In genomic region chr16:77443318-77443717, GRCm38 (mm10) we compare ENCODE assay signal across 17 mouse cellular contexts.
DNase-seq lines count a peak whose midpoint lies in the region; ATAC-seq and TF ChIP-seq lines count a peak whose summit lies in the region.
"Had no signal": no experiment of that assay in that cellular context is flagged by ENCODE, and none has a peak within 500 bp of the region (broad histone marks: within the 10 kb centered on the region; RNA-seq: fewer than 3 reads in every experiment).

No protein-coding gene starts in this region.

- DNase-seq in hindbrain, postnatal 0 days (ENCODE audit: low spot score), result no peak
- DNase-seq in midbrain, embryonic 14.5 days, result no peak
- DNase-seq in hindbrain, embryonic 14.5 days (ENCODE audit: low spot score), result no peak
- no peak for DNase-seq in adrenal gland, adult 8-10 months
- DNase-seq: gastrocnemius, postnatal 25 days; heart, adult 2 months; liver; right cerebral cortex, postnatal 25 days; spleen, adult 18-20 months had no signal

- TF ChIP-seq CTCF in hindbrain, postnatal 0 days (IDR thresholded peaks at IDR 0.05; ENCODE audit: low read depth), result no peak

- H3K9ac ChIP-seq in hindbrain, embryonic 12.5 days, result no peak overlapping the region
- no peak overlapping the region for H3K9ac ChIP-seq in hindbrain, postnatal 0 days (replicated peaks; ENCODE audit: low read length)
- H3K9ac ChIP-seq in midbrain, embryonic 13.5 days (replicated peaks), result no peak overlapping the region
- H3K9ac ChIP-seq in midbrain, embryonic 14.5 days (replicated peaks; ENCODE audit: low read length), result no peak overlapping the region
- no peak overlapping the region for H3K9ac ChIP-seq in hindbrain, embryonic 14.5 days
- no peak overlapping the region for H3K9ac ChIP-seq in neural tube, embryonic 15.5 days (replicated peaks)
- H3K9ac ChIP-seq: embryonic facial prominence, embryonic 13.5 days; heart, embryonic 13.5 days had no signal

- no peaks in the 10 kb centered on the region for H3K9me3 ChIP-seq in hindbrain, embryonic 12.5 days (replicated peaks)
- no peaks in the 10 kb centered on the region for H3K9me3 ChIP-seq in hindbrain, postnatal 0 days (ENCODE audit: low read length)
- H3K9me3 ChIP-seq in midbrain, embryonic 13.5 days, result no peaks in the 10 kb centered on the region
- H3K9me3 ChIP-seq in midbrain, embryonic 14.5 days (ENCODE audit: control insufficient read depth, low read length), result no peaks in the 10 kb centered on the region
- no peaks in the 10 kb centered on the region for H3K9me3 ChIP-seq in hindbrain, embryonic 14.5 days (ENCODE audit: control insufficient read depth, low read length)
- H3K9me3 ChIP-seq in neural tube, embryonic 15.5 days (replicated peaks), result no peaks in the 10 kb centered on the region
- H3K9me3 ChIP-seq: embryonic facial prominence, embryonic 13.5 days; heart, embryonic 13.5 days; limb, embryonic 10.5 days had no signal

- no peak overlapping the region for H3K4me2 ChIP-seq in hindbrain, embryonic 12.5 days (replicated peaks)
- no peak overlapping the region for H3K4me2 ChIP-seq in hindbrain, postnatal 0 days (ENCODE audit: low read depth, low read length)
- H3K4me2 ChIP-seq in midbrain, embryonic 13.5 days (replicated peaks), result no peak overlapping the region
- no peak overlapping the region for H3K4me2 ChIP-seq in midbrain, embryonic 14.5 days (ENCODE audit: low read length)
- no peak overlapping the region for H3K4me2 ChIP-seq in hindbrain, embryonic 14.5 days (replicated peaks)
- no peak overlapping the region for H3K4me2 ChIP-seq in neural tube, embryonic 15.5 days
- H3K4me2 ChIP-seq: embryonic facial prominence, embryonic 13.5 days; heart, embryonic 13.5 days had no signal

- H3K27me3 ChIP-seq in hindbrain, embryonic 12.5 days, result no peaks in the 10 kb centered on the region
- no peaks in the 10 kb centered on the region for H3K27me3 ChIP-seq in hindbrain, postnatal 0 days (ENCODE audit: insufficient read depth, low read length)
- H3K27me3 ChIP-seq in midbrain, embryonic 13.5 days, result no peaks in the 10 kb centered on the region
- H3K27me3 ChIP-seq in midbrain, embryonic 14.5 days (ENCODE audit: control insufficient read depth, insufficient read depth, low read length), result no peaks in the 10 kb centered on the region
- no peaks in the 10 kb centered on the region for H3K27me3 ChIP-seq in hindbrain, embryonic 14.5 days (ENCODE audit: control insufficient read depth, insufficient read depth, low read length)
- H3K27me3 ChIP-seq in neural tube, embryonic 15.5 days (replicated peaks), result no peaks in the 10 kb centered on the region
- H3K27me3 ChIP-seq: embryonic facial prominence, embryonic 13.5 days; heart, embryonic 13.5 days had no signal

- 70% methylated on average over 5 of the region's 5 CpGs for WGBS in hindbrain, embryonic 12.5 days
- 79% methylated on average over 5 of the region's 5 CpGs for WGBS in hindbrain, postnatal 0 days
- WGBS in midbrain, embryonic 13.5 days, result 76% methylated on average over 5 of the region's 5 CpGs
- WGBS in midbrain, embryonic 14.5 days, result 78% methylated on average over 5 of the region's 5 CpGs
- 74% methylated on average over 5 of the region's 5 CpGs for WGBS in hindbrain, embryonic 14.5 days
- WGBS in neural tube, embryonic 15.5 days, result 69% methylated on average over 5 of the region's 5 CpGs

- no peaks in the 10 kb centered on the region for H3K36me3 ChIP-seq in hindbrain, embryonic 12.5 days
- no peaks in the 10 kb centered on the region for H3K36me3 ChIP-seq in hindbrain, postnatal 0 days (ENCODE audit: insufficient read depth, low read length)
- no peaks in the 10 kb centered on the region for H3K36me3 ChIP-seq in midbrain, embryonic 13.5 days
- H3K36me3 ChIP-seq in midbrain, embryonic 14.5 days (ENCODE audit: control insufficient read depth, insufficient read depth, low read length), result no peaks in the 10 kb centered on the region
- H3K36me3 ChIP-seq in hindbrain, embryonic 14.5 days (replicated peaks; ENCODE audit: control insufficient read depth, insufficient read depth), result no peaks in the 10 kb centered on the region
- H3K36me3 ChIP-seq in neural tube, embryonic 15.5 days, result no peaks in the 10 kb centered on the region
- H3K36me3 ChIP-seq: embryonic facial prominence, embryonic 13.5 days; heart, embryonic 13.5 days; limb, embryonic 10.5 days had no signal

- H3K27ac ChIP-seq in hindbrain, embryonic 12.5 days, result peak overlapping the region; percentile 57; the same call in 1 of the 2 replicates
- H3K27ac ChIP-seq in hindbrain, postnatal 0 days, result no peak overlapping the region
- H3K27ac ChIP-seq in midbrain, embryonic 13.5 days, result peak overlapping the region; percentile 56; the same call in 1 of the 2 replicates
- H3K27ac ChIP-seq in midbrain, embryonic 14.5 days (replicated peaks; ENCODE audit: low read depth, low read length), result no peak overlapping the region
- peak overlapping the region; percentile 10 for H3K27ac ChIP-seq in hindbrain, embryonic 14.5 days
- peak overlapping the region; percentile 58; the same call in 1 of the 2 replicates for H3K27ac ChIP-seq in neural tube, embryonic 15.5 days (replicated peaks)
- H3K27ac ChIP-seq: embryonic facial prominence, embryonic 13.5 days; heart, adult 2 months; heart, embryonic 13.5 days; limb, embryonic 10.5 days; macrophage had no signal

- H3K4me1 ChIP-seq in hindbrain, embryonic 12.5 days, result peaks cover 14% of the 10 kb centered on the region
- H3K4me1 ChIP-seq in hindbrain, postnatal 0 days (ENCODE audit: insufficient read depth, low read length), result no peaks in the 10 kb centered on the region; the same call in 1 of the 2 replicates
- peaks cover 36% of the 10 kb centered on the region for H3K4me1 ChIP-seq in midbrain, embryonic 13.5 days (replicated peaks)
- H3K4me1 ChIP-seq in midbrain, embryonic 14.5 days (ENCODE audit: control insufficient read depth, insufficient read depth, low read length), result peaks cover 16% of the 10 kb centered on the region
- peaks cover 24% of the 10 kb centered on the region for H3K4me1 ChIP-seq in hindbrain, embryonic 14.5 days (replicated peaks; ENCODE audit: control insufficient read depth, insufficient read depth, low read length)
- no peaks in the 10 kb centered on the region for H3K4me1 ChIP-seq in neural tube, embryonic 15.5 days
- H3K4me1 ChIP-seq: embryonic facial prominence, embryonic 13.5 days; limb, embryonic 10.5 days had no signal

- no peak overlapping the region for H3K4me3 ChIP-seq in hindbrain, embryonic 12.5 days
- H3K4me3 ChIP-seq in hindbrain, postnatal 0 days (ENCODE audit: low read length), result no peak overlapping the region
- H3K4me3 ChIP-seq in midbrain, embryonic 13.5 days (replicated peaks), result no peak overlapping the region
- H3K4me3 ChIP-seq in midbrain, embryonic 14.5 days (replicated peaks; ENCODE audit: low read depth, low read length), result no peak overlapping the region
- H3K4me3 ChIP-seq in hindbrain, embryonic 14.5 days (replicated peaks; ENCODE audit: low read length), result no peak overlapping the region
- H3K4me3 ChIP-seq in neural tube, embryonic 15.5 days (replicated peaks), result no peak overlapping the region
- H3K4me3 ChIP-seq: embryonic facial prominence, embryonic 13.5 days; erythroblast, embryonic 14.5 days; heart, adult 2 months; heart, embryonic 13.5 days; limb, embryonic 10.5 days had no signal

- no peak for ATAC-seq in hindbrain, embryonic 12.5 days (ENCODE audit: low FRiP score)
- ATAC-seq in hindbrain, postnatal 0 days, result no peak
- no peak for ATAC-seq in midbrain, embryonic 13.5 days
- ATAC-seq in midbrain, embryonic 14.5 days (ENCODE audit: low FRiP score, low TSS enrichment), result no peak
- no peak for ATAC-seq in hindbrain, embryonic 14.5 days (ENCODE audit: low FRiP score)
- ATAC-seq in neural tube, embryonic 15.5 days (ENCODE audit: low FRiP score), result no peak

Comparison
In these comparisons a context has a peak if more than half of its experiments do, and no peak if none do; other contexts are left out.
1. H3K27ac ChIP-seq: peak in hindbrain, embryonic 12.5 days (single experiment), midbrain, embryonic 13.5 days (single experiment), hindbrain, embryonic 14.5 days (single experiment) and neural tube, embryonic 15.5 days (single experiment); none in hindbrain, postnatal 0 days (single experiment) and midbrain, embryonic 14.5 days (single experiment).